In the genomic region with DNA sequence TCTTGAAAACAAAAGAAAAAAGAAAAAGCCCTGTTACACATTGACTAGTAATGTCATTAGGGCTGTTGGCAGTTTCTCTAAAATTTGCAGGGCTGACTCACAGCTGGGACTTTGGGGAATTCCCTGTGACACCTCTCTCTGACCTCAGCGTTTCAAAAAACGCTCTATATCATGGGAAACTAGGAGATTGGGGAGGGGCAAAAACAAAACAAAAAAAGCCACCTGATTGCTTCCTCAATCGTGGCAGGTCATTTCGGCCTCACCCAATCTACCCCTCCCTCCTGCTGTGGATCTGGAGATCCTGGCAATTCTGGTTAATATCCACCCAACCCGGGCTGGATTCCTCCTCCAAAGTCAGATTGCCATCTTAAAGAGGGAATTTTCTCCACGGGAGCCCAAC, we compare ENCODE assay signal across 14 mouse cellular contexts. TPM values are rescaled to one million over a fixed set of nuclear protein-coding genes. Genes with fewer than 3 reads are reported as not detected.
A peak's percentile ranks its signal among the peaks of the same experiment; 100 is the strongest.
DNase-seq lines count a peak whose midpoint lies in the region; ATAC-seq and TF ChIP-seq lines count a peak whose summit lies in the region.
"Had no signal": no experiment of that assay in that cellular context is flagged by ENCODE, and none has a peak within 500 bp of the region (broad histone marks: within the 10 kb centered on the region; RNA-seq: fewer than 3 reads in every experiment).

No protein-coding gene starts in this region.

- DNase-seq in 3T3-L1 (ENCODE audit: low read depth, low spot score) = peak; percentile 84
- DNase-seq in kidney, postnatal 0 days (ENCODE audit: low spot score) = peak; percentile 1
- DNase-seq in lung, postnatal 0 days (ENCODE audit: low spot score) = no peak
- no peak for DNase-seq in layer of hippocampus, postnatal 14 days (ENCODE audit: low spot score in 2 of 2)
- DNase-seq in cerebellum, adult 11 months = no peak
- DNase-seq: heart, adult 11 months; lung, adult 18-20 months; right cerebral cortex, postnatal 25 days had no signal

- H3K36me3 ChIP-seq in kidney, postnatal 0 days (ENCODE audit: insufficient read depth, low read length) = peaks cover 40% of the 10 kb centered on the region
- peaks cover 15% of the 10 kb centered on the region for H3K36me3 ChIP-seq in lung, postnatal 0 days (ENCODE audit: insufficient read depth, low read length)

- TF ChIP-seq EP300 in lung, postnatal 0 days (IDR thresholded peaks at IDR 0.05) = no peak

- TF ChIP-seq CTCF in kidney, postnatal 0 days (IDR thresholded peaks at IDR 0.05; ENCODE audit: low read depth) = no peak
- TF ChIP-seq CTCF in lung, postnatal 0 days (IDR thresholded peaks at IDR 0.05) = no peak

- H3K4me2 ChIP-seq in kidney, postnatal 0 days (ENCODE audit: low read length) = 0 out of 2 replicates have a peak overlapping the region, but pooled peaks have one; percentile 1
- no peak overlapping the region for H3K4me2 ChIP-seq in lung, postnatal 0 days (replicated peaks; ENCODE audit: low read depth, low read length)
- H3K4me2 ChIP-seq: limb, embryonic 12.5 days had no signal

- H3K27ac ChIP-seq in brown adipose tissue, adult 24 weeks (replicated peaks; ENCODE audit: low read depth, low read length) = peak overlapping the region; percentile 8; the same call in 1 of the 2 replicates
- 0 out of 2 replicates have a peak overlapping the region, but pooled peaks have one; percentile 2 for H3K27ac ChIP-seq in kidney, postnatal 0 days
- H3K27ac ChIP-seq in lung, postnatal 0 days (ENCODE audit: low read length) = no peak overlapping the region
- H3K27ac ChIP-seq: hindbrain, postnatal 0 days; limb, embryonic 12.5 days; stomach, postnatal 0 days had no signal

- H3K9ac ChIP-seq in kidney, postnatal 0 days (ENCODE audit: low read depth, low read length) = no peak overlapping the region
- no peak overlapping the region for H3K9ac ChIP-seq in lung, postnatal 0 days (replicated peaks; ENCODE audit: low read depth)
- H3K9ac ChIP-seq: limb, embryonic 12.5 days had no signal

- peaks cover 5% of the 10 kb centered on the region for H3K4me1 ChIP-seq in brown adipose tissue, adult 24 weeks (ENCODE audit: control insufficient read depth, insufficient read depth, insufficient read length, low read length)
- no peaks in the 10 kb centered on the region for H3K4me1 ChIP-seq in kidney, postnatal 0 days (replicated peaks; ENCODE audit: insufficient read depth, low read length)
- no peaks in the 10 kb centered on the region for H3K4me1 ChIP-seq in lung, postnatal 0 days (ENCODE audit: insufficient read depth, low read depth, low read length)
- H3K4me1 ChIP-seq: limb, embryonic 12.5 days had no signal

- H3K9me3 ChIP-seq in kidney, postnatal 0 days (replicated peaks; ENCODE audit: low read length) = no peaks in the 10 kb centered on the region
- no peaks in the 10 kb centered on the region for H3K9me3 ChIP-seq in lung, postnatal 0 days (ENCODE audit: low read length)
- H3K9me3 ChIP-seq: G1E; limb, embryonic 12.5 days had no signal

- peak; percentile 83 for ATAC-seq in CD4-positive, CD25-positive, alpha-beta regulatory T cell, adult 4 months
- ATAC-seq in kidney, postnatal 0 days (replicated peaks; ENCODE audit: low FRiP score, low read depth) = no peak
- no peak for ATAC-seq in lung, postnatal 0 days
- ATAC-seq: hindbrain, postnatal 0 days had no signal

- WGBS in kidney, postnatal 0 days = 40% methylated on average over 6 of the region's 6 CpGs
- 53% methylated on average over 6 of the region's 6 CpGs for WGBS in lung, postnatal 0 days

- no peaks in the 10 kb centered on the region for H3K27me3 ChIP-seq in kidney, postnatal 0 days (ENCODE audit: insufficient read depth, low read length)
- H3K27me3 ChIP-seq in lung, postnatal 0 days (replicated peaks; ENCODE audit: insufficient read depth, low read length) = no peaks in the 10 kb centered on the region
- H3K27me3 ChIP-seq: limb, embryonic 12.5 days had no signal

- no peak overlapping the region for H3K4me3 ChIP-seq in brown adipose tissue, adult 24 weeks (ENCODE audit: insufficient read depth, low read depth, low read length)
- no peak overlapping the region for H3K4me3 ChIP-seq in kidney, postnatal 0 days (replicated peaks; ENCODE audit: low read depth, low read length)
- H3K4me3 ChIP-seq in lung, postnatal 0 days (ENCODE audit: low read depth, low read length) = no peak overlapping the region
- H3K4me3 ChIP-seq: limb, embryonic 12.5 days had no signal

RNA-seq across cellular contexts. Expression of gene Ylpm1, which starts 55.1 kb away (rescaled TPM):
- 10 to 100 TPM; 35.5 to 43.3 TPM for polyA plus RNA-seq in CD4-positive, CD25-positive, alpha-beta regulatory T cell, adult 4 months (2017; shearing (Covaris generic))
- 13.4 and 13.5 TPM in 2 replicates for polyA plus RNA-seq in brown adipose tissue, adult 24 weeks (2012; ENCODE audit: insufficient read depth, insufficient read length, missing spikeins)
- polyA plus RNA-seq in kidney, postnatal 0 days (2015; fragmentation: Nextera tagmentation; extraction: Ambion mirVana) = 19.5 and 19.7 TPM in 2 replicates
- polyA plus RNA-seq in lung, postnatal 0 days (2015; fragmentation: Nextera tagmentation; extraction: Ambion mirVana) = 12.3 and 15.8 TPM in 2 replicates
- total RNA-seq in layer of hippocampus, postnatal 14 days (2021) = 100 to 1,000 TPM; 114 to 128 TPM

RNA-seq across cellular contexts. Expression of gene Prox2, which starts 59.3 kb away (rescaled TPM):
- polyA plus RNA-seq in CD4-positive, CD25-positive, alpha-beta regulatory T cell, adult 4 months (2017; shearing (Covaris generic)) = 1 to 10 TPM; 3.4 to 5.5 TPM
- polyA plus RNA-seq in brown adipose tissue, adult 24 weeks (2012; ENCODE audit: insufficient read depth, insufficient read length, missing spikeins) = 1.6 and 8.0 TPM in 2 replicates
- 3.0 and 3.3 TPM in 2 replicates for polyA plus RNA-seq in kidney, postnatal 0 days (2015; fragmentation: Nextera tagmentation; extraction: Ambion mirVana)
- polyA plus RNA-seq in lung, postnatal 0 days (2015; fragmentation: Nextera tagmentation; extraction: Ambion mirVana) = 3.7 and 5.6 TPM in 2 replicates
- 1 to 10 TPM; 2.1 to 2.4 TPM for total RNA-seq in layer of hippocampus, postnatal 14 days (2021)

RNA-seq across cellular contexts. Expression of gene Dlst, which starts 59.4 kb away (rescaled TPM):
- 10 to 100 TPM; 57.2 to 73.7 TPM for polyA plus RNA-seq in CD4-positive, CD25-positive, alpha-beta regulatory T cell, adult 4 months (2017; shearing (Covaris generic))
- polyA plus RNA-seq in brown adipose tissue, adult 24 weeks (2012; ENCODE audit: insufficient read depth, insufficient read length, missing spikeins) = 822 and 856 TPM in 2 replicates
- 123 and 131 TPM in 2 replicates for polyA plus RNA-seq in kidney, postnatal 0 days (2015; fragmentation: Nextera tagmentation; extraction: Ambion mirVana)
- polyA plus RNA-seq in lung, postnatal 0 days (2015; fragmentation: Nextera tagmentation; extraction: Ambion mirVana) = 70.7 and 72.5 TPM in 2 replicates
- total RNA-seq in layer of hippocampus, postnatal 14 days (2021) = 100 to 1,000 TPM; 169 to 175 TPM

Comparison
In these comparisons a context has a peak if more than half of its experiments do, and no peak if none do; other contexts are left out.
1. DNase-seq: peak in 3T3-L1 (single experiment) and kidney, postnatal 0 days (single experiment); none in lung, postnatal 0 days (single experiment), layer of hippocampus, postnatal 14 days (0 of 2) and cerebellum, adult 11 months (single experiment).